Mouse (Mus musculus) frontal cortex, postnatal 25 days (tissue): ENCODE data around the gene Cxcl16.
"Not testable (repeated sequence)": the region's sequence is repeated elsewhere in the genome, so short reads cannot be mapped to it uniquely, and the experiment has no call there.

ENCODE experiments used
- DNase-seq, 2 experiments: peaks; one replicate each; pipeline ENCODE4 v3.0.0; 2022; ENCODE audit warnings: low spot score in 2 of 2

Cxcl16 gene

DNA sequence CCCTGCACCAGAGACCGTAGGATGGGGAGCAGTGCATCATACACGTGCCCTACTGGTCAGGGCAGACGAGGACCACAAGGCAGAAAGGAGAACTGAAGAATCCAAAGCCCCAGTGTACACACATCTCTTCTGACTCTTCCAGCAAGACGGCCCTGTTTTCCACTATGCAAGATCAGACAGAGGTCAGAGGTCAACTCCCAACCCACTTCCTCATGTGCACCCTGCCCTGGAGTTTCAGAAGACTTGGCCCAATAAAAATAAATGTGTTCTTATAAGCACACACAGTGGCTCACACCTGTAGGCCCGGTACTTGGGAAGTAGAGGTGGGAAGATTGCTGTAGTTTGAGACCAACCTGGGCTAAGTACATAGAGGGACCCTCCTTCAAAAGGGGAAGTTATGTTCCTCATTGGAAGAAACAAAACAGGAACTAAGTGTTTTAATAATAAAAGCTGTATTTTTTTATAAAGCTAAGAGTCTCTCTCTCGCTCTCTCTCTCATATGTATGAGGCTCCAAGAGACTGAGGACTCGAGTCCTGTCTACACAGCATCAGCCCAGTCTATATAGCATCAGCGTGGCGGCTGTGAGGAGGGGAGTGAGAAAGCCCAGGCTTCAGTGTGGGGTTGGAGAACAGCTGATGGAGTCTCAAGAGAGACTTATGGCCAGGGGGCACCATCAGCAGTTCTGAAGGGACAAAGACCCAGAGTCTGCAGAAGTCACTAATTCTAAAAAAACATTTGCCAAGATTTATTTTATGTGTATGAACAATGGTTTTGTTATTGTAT, 6.3 kb downstream of the Cxcl16 start:
- no peak for DNase-seq

DNA sequence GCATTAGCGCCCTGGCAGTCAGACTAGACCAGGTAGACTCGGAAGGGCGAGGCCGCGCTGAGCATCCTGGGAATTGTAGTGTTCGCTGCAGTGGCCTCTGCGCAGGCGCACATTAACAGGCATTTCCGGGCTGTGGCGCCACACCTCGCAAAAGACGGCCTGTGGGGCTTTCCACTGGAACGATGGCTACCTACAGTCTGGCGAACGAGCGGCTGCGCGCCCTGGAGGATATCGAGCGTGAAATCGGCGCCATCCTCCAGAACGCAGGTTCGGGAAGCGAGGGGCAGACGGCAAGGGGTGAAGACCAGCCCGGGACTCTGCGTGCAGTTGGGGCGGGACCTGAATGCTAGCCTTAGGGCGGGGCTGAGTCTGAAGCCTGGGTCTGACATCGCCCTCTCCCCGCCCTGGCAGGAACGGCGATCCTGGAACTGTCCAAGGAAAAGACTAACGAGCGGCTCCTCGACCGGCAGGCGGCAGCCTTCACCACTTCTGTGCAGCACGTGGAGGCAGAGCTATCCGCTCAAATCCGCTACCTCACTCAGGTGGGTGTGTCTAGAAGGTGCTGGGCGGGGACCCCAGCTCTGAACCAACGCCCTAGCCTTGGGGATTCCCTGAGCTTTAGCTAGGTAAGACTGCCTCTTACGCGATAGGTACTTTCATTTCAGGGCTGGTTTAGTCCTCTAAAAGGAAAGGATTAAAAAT, 7.8 kb downstream of the Cxcl16 start, which contains the start of gene Med11:
TSS of gene Med11 (plus strand) at position 123 of the 702 bp plus-strand sequence.
- DNase-seq, result peak; percentile 88 to 90

DNA sequence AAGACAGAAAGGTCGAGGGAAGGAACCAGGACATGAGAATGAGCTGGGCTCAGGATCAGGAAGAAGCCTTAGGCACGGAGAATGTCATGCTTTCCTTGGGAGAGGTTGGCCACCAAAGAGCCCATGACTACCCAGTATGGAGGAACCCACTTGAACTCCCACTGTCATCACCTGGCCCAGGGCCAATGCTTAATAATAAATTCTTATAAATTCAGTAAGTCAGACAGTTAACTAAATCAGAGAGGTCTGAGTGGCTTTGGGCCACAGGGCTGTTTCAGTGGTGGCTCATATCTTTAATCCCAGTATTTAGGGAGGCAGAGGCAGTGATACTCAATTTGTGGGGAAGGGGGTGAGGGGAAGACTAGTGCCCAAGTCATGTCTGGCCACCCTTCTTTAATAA, 8.9 kb downstream of the Cxcl16 start:
- DNase-seq, result no peak

DNA sequence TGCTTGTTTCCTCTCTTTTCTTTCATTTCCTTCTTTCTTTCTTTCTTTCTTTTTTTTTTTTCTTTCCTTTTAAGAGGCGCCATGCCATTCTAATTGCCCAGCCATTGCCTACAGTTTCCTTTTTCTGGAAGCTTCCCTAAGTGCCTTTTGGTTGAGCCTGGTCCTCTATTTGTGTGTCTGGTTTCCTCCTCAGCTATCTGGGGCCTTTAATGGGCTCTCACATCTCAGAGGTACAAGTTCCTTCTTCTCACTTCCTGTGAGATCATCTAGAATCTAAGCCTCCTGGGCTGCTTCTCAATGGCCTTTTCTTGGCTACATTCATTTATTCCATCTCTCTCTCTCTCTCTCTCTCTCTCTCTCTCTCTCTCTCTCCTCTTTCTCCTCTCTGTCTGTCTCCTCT, 12.4 kb downstream of the Cxcl16 start:
- DNase-seq, result no peak

DNA sequence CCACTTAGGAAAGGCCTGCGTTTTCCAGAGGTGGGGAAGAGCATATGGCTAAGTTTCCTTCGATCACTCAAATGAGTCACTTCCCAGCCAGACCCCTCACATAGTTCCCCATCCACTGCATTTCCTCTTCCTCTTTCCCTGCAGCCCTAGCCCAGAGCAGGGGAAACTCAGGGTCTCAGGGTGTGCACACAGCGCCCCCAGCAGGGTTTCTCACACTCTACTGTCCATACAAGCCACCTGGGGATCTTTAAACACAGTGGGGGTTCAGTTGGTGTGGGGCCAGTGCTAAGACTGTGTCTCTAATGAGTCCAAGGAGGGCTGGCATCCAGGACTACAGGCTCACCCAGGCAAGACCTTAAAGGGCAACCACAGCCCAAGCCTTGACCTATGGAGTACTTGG, 13.0 kb downstream of the Cxcl16 start:
- DNase-seq, result no peak

DNA sequence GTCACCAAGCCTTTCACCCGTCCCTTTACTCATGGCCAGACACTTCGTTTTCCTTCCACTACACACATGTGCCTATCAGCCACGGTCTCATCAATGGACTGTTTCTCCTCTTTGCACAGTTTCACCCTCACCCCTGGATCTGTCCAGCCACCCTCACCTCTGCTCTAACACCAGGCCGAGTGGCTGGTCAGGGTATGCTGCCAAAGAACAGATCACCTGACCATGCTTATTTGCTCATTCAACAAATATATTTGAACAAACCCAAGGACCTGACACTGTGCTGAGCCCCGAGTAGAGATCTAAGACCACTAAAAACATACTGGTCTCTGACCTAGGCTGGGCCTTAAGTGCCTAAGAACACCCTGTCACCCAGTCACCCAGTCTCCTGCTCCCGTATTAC, 15.1 kb downstream of the Cxcl16 start:
- DNase-seq, result no peak

DNA sequence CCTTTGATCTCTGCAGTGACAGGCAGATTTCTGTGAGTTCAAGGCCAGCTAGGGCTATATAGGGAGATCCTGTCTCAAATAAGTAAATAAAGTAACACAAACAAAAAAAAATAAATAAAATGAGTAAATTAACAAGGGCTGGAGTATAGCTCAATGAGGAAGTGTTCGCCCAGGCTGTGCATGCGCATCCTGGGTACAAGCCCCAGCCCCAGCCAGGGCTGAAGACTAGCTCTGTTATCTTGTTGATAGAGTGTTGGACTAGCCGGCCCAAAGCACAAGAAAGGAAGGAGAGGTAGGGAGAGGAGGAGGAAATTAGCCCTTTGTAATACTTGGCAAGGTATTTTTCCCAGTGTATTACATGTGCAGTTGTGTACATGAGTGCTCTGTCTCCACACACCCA, 15.8 kb downstream of the Cxcl16 start:
- no peak for DNase-seq

DNA sequence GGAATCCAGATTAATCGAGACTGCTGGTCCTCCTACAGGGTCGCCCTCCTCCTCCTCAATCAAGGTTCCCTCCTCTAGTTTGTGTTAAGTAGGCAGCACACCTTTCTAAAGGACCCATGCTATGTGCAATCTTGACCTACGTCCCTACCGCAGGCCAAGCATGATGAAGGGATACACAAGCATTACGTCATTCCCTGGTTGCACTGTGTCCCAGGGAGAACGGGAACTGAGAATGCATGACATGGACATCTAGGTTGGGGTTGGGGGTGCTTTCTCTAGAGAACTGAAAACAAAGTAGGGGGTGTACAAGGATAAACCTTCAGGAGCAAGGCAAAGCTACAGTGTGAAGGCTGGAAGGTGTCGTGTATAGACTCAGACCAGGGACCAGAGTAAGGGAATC, 17.9 kb downstream of the Cxcl16 start:
- no peak for DNase-seq

DNA sequence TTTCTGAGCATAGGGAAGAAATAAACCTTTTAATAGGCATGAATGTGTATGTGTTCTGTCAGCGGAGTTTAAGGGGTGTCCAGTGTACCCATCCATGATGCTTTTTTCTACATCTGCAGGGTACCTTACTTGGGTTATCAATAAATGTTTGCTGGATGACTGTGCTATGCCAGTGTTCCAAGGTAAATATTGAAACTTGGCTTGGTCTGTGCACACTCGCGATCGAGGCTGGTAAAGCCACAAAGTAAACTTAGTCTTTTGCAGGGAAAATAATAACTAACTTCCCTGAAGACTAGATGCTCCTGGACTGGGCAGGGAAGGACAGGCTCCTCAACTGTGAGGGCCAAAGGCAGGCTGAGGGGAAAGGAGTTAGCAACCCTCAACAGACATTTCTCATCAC, 19.1 kb downstream of the Cxcl16 start:
- no peak for DNase-seq

DNA sequence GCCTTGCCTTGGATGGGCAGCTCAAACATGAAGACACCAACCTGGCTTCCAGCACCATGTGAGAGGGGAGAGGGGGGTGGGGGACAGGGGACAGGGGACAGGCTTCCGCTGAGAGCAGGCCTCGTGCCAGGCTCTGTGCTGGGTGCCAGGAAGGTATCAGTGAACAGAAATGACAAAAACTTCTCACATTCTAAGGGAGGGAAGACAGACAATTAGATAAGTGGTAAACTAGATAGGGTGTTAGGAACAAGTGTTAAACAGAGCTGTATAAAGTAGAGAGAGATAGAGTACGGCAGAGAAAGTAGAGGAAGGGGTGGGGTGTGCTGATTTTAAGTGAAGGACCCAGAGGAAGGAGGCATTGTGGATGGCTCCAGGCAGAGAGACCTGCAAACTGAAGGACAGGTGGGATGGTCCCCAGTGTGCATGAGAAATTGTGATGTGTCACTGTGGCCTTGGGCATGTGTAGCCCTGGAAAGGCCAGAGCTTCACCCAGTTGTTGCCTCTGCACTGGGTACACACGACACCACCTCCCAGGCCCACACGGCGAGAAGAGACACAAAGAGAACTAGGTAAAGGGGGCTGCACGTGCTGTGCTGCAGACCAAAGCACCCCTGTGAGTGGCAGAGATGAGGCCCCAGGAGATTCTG, 20.9 kb downstream of the Cxcl16 start:
- DNase-seq, result no peak

DNA sequence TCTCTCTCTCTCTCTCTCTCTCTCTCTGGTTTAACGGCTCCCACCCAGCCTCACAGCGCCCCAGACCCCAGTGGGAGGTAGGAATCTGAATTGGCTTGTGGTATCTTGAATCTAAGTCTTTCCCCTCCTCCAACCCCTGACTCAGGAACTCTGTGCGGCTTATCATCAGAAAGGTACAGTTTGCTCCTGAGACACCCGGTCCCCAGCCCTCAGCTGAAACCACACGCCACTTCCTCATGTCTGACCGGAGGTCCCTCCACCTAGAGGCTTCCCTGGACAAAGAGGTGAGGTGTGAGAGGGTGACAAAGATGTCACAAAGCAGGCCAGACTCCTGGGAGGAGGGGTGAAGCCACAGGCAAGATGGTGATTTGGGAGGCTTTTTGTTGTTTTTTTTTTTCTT, 22.4 kb downstream of the Cxcl16 start:
- DNase-seq, result no peak

DNA sequence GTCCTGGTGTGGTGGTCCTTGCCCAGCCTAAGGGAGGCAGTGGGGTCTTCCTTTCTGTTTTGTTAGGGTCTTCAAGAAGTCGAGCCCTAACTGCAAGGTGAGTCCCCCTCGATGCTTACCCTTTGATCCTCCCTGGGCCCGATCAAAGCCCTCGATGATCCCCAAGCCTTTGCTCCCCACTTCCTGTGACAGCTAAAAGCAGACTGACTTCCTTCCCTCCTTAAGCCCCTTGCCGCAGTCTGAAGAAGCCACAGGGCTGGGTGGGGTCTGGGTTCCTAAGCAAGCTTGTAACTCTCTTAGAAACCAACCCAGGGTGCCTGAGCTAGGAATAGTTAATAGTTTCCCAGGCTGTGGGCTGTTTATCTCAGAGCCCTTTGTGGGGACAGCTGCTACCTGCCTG, 24.3 kb downstream of the Cxcl16 start:
- no peak for DNase-seq

DNA sequence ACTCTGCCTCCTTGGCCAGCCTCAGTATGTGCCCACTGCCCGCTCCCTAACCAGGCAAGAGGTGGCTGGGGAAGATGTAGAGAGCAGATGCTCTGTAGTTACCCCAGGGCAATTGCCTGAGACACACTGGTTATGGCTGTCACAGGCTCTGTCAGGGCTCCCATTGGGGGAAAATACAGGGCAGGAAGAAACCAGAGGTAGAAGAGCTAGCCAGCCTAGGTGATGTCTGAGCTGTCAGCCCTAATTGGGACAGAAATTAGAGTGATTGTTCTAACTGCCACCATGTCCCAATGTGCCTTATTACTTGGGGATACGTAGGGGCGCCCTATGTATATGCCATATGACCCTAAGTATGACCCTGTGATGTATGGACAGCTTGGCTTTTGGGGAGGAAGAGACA, 25.8 kb downstream of the Cxcl16 start:
- DNase-seq, result no peak

DNA sequence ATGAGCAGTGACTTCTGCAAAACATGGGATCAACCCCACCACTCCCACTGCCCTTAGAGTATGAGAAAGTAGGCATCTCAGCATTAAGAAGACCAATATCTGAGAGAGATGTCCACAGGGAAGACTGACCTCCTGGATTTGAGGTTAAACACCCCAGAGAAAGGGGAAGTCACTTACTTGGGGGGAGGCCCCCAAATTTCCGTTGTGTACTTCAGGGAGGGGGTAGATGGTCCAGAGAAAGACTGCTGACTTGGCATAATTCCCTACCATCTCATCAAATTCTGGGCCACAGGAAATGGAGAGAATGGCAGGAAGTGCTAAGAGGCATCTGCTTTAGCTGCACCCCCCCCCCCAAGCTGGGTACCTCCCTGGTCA, 26.2 kb downstream of the Cxcl16 start:
- DNase-seq, result no peak

DNA sequence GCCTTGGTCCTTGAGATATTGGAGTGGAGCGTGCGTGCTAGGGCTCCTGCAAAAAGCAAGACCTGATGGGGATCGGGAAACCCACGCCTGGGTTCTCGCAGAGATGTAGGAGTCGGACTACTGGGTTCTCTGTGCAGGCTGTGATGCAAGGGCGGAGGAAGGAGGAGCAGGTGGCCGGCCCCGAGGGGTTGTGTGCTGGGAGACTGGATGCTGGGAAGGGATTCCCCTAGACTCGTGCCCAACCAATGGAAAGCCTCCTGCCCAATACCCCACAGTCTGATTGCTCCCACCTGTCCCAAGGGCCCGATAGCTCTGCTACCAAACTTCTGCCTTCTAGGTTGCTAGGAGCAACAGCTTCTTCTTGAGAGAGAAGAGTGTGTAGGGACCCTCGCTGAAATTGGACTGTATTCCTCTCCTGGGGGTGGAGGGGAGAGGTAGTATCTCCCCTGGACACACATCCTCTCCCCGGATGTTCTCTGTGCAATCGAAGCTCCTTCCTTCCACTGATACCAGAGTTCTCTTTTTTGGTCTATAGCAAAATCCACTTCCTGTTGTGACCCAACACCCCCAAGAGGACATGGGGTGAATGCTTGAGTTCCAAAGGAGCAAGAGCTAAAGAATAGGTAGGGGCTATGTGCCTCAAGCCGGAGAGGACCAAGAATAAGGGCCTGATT, 26.8 kb downstream of the Cxcl16 start:
- DNase-seq, result no peak

DNA sequence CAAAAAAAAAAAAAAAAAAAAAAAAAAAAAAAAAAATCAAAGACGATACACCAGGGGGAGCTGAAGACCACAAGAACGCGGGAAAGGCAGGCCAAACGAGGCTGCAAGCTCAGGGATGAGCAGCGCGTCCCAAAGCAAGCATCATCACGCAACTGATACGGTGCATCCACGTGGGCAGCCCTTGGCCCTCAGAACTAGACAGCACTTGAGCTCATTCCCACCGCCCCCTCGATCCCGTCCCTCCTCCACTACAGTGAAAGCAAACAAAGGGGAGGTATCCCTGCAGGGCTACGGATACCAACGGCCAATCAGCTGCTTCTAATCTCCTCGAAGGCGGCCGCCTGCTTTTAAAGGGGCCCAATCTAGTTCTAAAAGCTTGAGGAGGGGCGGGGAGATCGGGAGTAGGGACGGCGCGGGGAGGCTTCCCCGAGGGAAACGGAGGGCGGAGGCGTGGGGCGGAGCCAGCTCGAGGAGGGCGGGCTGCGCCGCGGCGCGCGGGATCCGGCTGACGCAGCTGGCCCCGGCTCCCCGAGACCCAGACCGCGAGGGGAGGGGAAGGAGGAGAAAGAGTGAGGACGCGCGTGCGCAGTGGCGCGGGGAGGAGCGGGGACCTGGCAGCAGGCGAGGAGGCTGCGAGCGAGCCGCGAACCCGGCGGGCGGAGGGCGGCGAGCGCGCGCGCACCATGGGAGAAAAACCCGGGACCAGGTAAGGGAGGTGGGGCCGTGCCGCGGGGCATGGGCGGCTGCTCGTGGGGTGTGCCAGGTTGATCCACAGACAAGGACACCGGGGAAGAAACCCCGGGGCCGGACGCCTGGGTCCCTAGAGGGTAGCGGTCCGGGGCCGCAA, 27.5 kb downstream of the Cxcl16 start, which contains the start of gene Arrb2:
TSS of gene Arrb2 (plus strand) at position 588 of the 847 bp plus-strand sequence.
- DNase-seq, result peak; percentile 94 to 95

DNA sequence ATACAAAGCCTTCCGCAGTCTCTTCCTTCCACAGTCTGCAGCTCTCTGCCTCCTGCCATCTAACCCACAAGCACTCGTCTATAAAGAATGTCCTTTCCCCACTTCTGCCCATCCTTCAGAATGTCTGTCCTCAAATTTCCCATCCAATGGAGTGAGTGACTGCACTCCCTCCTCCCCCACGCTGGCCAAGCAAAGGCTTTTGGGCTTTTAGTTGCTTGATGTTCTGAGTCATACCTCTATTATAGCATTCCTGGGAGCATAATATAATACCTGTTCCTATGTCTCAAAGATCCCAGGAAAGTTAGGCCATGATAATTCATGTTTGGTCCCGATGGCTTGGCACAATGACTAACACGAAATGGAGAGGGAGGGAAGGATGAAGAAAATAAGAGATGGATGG, 28.2 kb downstream of the Cxcl16 start:
- no peak for DNase-seq

DNA sequence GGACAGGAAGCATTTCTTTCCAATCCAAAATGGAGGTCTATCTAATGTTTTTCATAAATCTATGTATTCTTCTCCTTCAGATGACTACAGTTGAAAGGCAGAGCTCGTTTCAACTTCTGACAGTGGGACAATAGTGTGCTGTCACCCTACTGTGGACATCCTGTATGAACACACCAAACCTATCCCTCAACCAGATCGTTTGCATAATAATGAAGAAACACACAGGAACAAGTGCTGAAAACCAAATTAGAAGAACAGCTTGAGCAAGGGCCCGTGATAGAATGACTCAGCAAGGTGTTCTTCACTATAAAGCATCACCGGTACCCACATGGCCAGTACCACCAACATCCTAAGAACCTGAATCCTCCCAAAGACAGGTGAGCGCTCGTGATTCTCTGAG, 33.2 kb downstream of the Cxcl16 start:
- not testable (repeated sequence) for DNase-seq

DNA sequence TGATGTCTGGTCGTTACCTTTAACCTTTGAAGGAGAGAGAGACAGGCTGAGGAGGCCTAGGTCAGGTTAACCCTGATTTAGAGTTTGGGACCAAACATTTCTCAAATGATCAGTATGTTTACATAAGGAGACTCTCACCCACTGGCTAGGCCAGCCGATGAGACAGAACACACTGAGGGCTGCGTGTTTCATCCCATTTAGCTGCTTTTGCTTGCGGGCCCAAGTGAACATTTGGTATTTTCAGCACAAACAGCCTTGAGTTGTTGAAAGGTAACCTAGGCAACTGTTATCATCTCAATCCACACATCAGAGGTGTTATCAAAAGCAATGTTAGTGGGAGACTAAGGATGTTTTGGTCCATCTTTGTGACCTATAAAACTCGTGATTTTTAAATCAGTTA, 40.3 kb downstream of the Cxcl16 start:
- no peak for DNase-seq

DNA sequence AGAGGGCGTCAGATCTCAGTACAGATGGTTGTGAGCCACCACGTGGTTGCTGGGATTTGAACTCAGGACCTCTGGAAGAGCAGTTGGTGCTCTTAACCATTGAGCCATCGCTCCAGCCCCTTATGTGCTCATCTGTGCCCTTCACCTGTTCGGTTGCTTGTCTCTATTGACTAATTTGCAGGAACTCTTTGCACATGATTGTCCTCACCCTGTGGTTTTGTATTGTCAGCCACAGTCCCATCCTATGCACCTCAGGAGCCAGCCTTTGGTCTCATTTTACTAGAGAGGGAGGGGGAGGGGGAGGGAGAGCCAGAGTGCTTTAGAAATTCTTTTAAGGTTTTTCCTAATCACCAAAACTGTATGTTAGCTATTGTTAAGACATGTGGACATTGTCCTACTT, 41.6 kb downstream of the Cxcl16 start:
- no peak for DNase-seq

DNA sequence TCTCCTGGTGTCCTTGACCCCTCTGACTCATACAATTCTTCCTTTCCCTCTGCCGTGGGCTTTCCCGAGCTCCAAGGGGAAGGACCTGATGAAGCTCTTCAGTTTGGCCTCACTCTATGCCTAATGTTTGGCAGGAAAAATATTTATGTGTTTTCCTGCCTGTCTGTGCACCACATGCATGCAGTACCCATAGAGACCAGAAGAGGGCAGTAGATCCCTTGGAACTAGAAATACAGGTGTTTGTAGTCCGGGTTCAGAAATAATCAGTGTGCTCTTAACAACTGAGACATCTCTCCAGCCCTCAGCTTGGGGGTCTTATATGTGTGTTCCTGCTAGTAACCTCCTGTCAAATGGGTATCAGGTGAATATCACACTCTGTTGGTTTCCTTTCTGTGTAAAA, 45.8 kb downstream of the Cxcl16 start:
- DNase-seq, result peak; percentile 49 to 68
